Mouse (Mus musculus) lung, adult 2 months (tissue): Measurements from ENCODE around the gene Uggt1. TPM values are rescaled to one million over a fixed set of nuclear protein-coding genes. Genes with fewer than 3 reads are reported as not detected.

ENCODE experiments used
- DNase-seq: peaks from one replicate; pipeline ENCODE4 v3.0.0; 2022
- H3K4me1 ChIP-seq: fragments of 200-500 bp; 2 replicates; pipeline ENCODE4 v1.6.1; 2011; ENCODE audit warnings: low read length; ENCODE audit not compliant: control insufficient read depth, insufficient read depth
- H3K4me3 ChIP-seq: fragments of 200-500 bp; replicated peaks from 2 replicates; pipeline ENCODE3; 2011; ENCODE audit warnings: low read depth, mild to moderate bottlenecking, control low read depth, low read length; ENCODE audit errors: extremely low read depth
- CTCF ChIP-seq: fragments of 200-500 bp; IDR thresholded peaks from 2 replicates; pipeline ENCODE4 v1.5.1; 2011; ENCODE audit warnings: mild to moderate bottlenecking, low read length, control low read depth; ENCODE audit not compliant: insufficient read depth
- POLR2A ChIP-seq: fragments of 200-500 bp; IDR thresholded peaks from 2 replicates; pipeline ENCODE4 v1.6.1; 2011; ENCODE audit warnings: low read depth, mild to moderate bottlenecking, control low read depth, low read length, borderline replicate concordance; ENCODE audit errors: extremely low read depth
- WGBS: fragments of 180-500 bp; shearing (Covaris S2); methylation state at CpG from one replicate; pipeline ENCODE4 v1.1.7; 2018; 5-methylcytosine and 5-hydroxymethylcytosine counted together
- polyA plus RNA-seq: library from polyadenylated mRNA; depleted of rRNA; stranded (reverse); fragments of >200 nt; gene quantifications from 2 replicates; pipeline ENCODE4 v1.2.3, GENCODE M21; 2012

Uggt1 gene
- polyA plus RNA-seq, 1 experiment, result 18.0 TPM

DNA sequence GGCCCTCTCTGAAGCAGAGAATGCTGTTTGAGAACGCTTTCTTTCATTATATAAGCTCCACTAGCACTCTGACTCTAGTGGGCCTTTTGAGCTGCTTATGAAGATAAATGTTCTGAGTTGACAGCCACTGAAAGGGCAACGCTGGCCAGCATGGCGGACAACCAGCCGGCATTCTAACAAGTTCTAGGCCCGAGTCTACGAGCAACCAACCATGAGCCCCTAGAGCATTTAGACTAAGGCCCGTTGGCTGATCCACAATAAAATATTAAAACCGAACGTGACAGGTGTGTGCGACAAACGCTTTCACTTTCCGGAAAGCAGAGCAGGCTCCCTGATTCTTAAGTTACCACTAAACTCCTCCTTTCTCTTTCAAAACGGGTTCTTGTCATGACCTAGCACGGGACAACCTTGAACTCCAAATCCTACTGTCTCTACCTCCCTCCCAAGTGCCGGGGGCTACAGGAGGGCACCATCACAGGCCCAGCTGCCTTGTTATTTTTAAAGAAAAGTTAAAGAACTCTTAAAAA, 2.6 kb downstream of the Uggt1 start:
- TF ChIP-seq POLR2A (no peak), CTCF (no peak)
- no peak for DNase-seq
- no peak overlapping the region for H3K4me3 ChIP-seq
- WGBS, result 84% methylated on average over 15 of the region's 15 CpGs
- H3K4me1 ChIP-seq, result peaks cover 9% of the 10 kb centered on the region

- WGBS, result 74% methylated on average over 6 of the region's 6 CpGs
- H3K4me3 ChIP-seq, result no peak overlapping the region
- TF ChIP-seq CTCF (no peak), POLR2A (no peak)
Observed at GRCm38 (mm10) chr1:36240176-36240575, 4.3 kb downstream of the Uggt1 start.

GRCm38 (mm10) chr1:36239396-36239795, 5.1 kb downstream of the Uggt1 start:
- TF ChIP-seq CTCF, result no peak
- no peak for TF ChIP-seq POLR2A
- Histone ChIP-seq H3K4me1 (peaks cover 7% of the 10 kb centered on the region), H3K4me3 (no peak overlapping the region)
- no peak for DNase-seq
- 82% methylated on average over 10 of the region's 10 CpGs for WGBS

More at GRCm38 (mm10) chr1:36240176-36240575, 4.3 kb downstream of the Uggt1 start:
- H3K4me1 ChIP-seq, result peaks cover 9% of the 10 kb centered on the region
- no peak for DNase-seq

DNA sequence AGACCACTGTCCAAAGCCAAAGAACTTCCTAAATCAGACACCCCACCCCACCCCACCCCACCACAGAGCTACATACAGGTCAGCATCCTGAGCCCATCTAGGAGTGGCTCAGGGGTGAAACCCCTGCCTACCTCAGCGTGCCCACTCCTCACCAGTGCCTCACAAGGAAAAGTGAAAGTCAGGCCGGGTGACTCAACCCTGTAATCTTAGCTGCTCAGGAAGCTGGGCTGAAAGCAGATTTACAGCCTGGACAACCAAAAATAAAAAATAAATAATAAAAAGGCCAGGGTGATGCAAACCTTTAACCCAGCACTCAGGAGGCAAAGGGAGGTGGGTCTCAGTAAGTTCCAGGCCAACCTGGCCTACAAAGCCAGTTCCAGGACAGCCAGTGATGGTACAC, 8.7 kb downstream of the Uggt1 start:
- Histone ChIP-seq H3K4me3 (no peak overlapping the region), H3K4me1 (no peaks in the 10 kb centered on the region; the same call in 1 of the 2 replicates)
- WGBS, result 60% methylated on average over 2 of the region's 2 CpGs
- TF ChIP-seq CTCF, result no peak
- DNase-seq, result no peak

GRCm38 (mm10) chr1:36235057-36235639, 9.4 kb downstream of the Uggt1 start:
- TF ChIP-seq POLR2A (no peak), CTCF (no peak)
- DNase-seq, result no peak
- H3K4me1 ChIP-seq, result no peaks in the 10 kb centered on the region; the same call in 1 of the 2 replicates
- H3K4me3 ChIP-seq, result no peak overlapping the region
- WGBS, result 58% methylated on average over 9 of the region's 9 CpGs

DNA sequence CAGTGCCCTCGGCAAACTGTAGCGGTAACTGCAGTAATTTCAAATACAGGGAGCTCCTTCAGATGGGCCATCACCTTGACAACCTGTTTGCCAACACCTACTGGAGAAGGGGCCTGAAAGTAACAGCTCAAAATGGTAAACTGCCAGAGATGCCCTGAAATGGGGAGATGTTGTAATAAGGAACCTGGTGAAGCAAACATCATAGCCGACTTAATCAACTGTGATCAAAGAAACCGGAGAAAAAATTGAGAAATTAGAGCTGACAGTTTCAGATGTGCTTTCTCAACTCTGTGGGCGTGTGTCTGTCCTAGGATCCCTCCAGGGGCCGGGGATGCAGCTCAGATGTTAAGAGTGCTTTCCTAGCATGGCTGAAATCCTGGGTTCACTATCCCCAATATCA, 11.3 kb downstream of the Uggt1 start:
- no peak for TF ChIP-seq CTCF
- TF ChIP-seq POLR2A, result no peak
- Histone ChIP-seq H3K4me1 (no peaks in the 10 kb centered on the region; the same call in 1 of the 2 replicates), H3K4me3 (no peak overlapping the region)
- DNase-seq, result no peak
- WGBS, result 81% methylated on average over 6 of the region's 6 CpGs

DNA sequence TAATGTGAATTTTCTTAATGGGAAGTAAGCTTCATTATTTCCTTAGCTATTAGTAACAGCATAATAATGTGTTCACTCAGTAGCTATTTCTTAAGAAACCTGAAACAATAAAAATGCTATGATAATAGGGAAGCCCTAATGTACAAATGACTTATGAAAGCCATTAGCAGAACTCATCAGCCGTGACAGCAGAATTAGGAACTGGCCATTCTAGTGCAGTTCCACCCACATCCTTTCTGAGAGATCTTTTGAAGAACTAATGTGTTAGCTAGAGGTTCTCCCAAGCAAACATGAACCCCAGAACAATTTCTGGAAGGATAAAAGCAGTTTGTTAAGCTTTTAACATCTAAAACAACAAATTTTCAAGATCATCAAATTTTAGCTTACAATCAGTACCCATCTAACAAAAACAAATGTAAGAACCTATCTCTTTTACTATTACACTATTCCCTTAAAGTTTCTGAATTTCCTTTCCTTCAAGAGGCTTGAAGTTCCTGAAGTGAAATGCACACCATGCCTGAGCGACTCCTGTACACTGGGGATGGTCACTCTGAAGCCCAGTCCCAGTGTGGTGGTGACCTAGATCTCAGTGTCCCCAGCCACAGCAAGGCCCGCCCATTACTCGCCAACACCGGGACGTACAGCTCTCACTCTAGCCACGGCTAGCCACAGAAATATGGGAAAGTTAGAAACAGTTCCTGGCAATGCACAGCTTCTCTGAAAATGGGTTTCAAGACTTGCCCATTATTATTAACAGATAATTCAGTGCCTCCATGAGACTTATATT, 13.4 kb downstream of the Uggt1 start:
- WGBS, result 83% methylated on average over 7 of the region's 7 CpGs
- no peaks in the 10 kb centered on the region; the same call in 1 of the 2 replicates for H3K4me1 ChIP-seq
- no peak for DNase-seq
- no peak overlapping the region for H3K4me3 ChIP-seq
- TF ChIP-seq CTCF, result no peak
- TF ChIP-seq POLR2A, result no peak

- no peak for TF ChIP-seq CTCF
- WGBS, result 84% methylated on average over 9 of the region's 9 CpGs
- Histone ChIP-seq H3K4me3 (no peak overlapping the region), H3K4me1 (no peaks in the 10 kb centered on the region; the same call in 1 of the 2 replicates)
- DNase-seq, result no peak
Observed at GRCm38 (mm10) chr1:36228461-36228860, 16.1 kb downstream of the Uggt1 start.

DNA sequence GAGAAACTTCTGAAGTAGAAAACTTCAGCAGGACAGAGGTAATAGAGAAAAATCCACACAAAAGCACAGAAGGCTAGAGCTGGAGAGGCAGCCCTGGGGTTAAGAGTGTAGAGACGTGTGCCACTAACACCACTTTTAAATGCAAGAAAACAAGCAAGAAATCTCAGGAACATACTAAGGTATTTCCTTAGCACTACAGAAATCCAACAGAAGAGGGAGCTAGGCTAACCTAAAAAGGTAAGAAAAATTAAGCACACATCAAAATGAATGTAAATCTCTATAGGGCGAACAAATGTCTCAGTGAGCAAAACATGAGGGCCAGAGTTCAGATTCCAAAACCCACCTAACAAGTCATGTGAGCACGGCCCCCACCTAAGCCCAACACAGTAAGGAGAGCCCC, 19.9 kb downstream of the Uggt1 start:
- TF ChIP-seq CTCF, result no peak
- TF ChIP-seq POLR2A, result no peak
- WGBS, result 82% methylated on average over 3 of the region's 3 CpGs
- no peak for DNase-seq

DNA sequence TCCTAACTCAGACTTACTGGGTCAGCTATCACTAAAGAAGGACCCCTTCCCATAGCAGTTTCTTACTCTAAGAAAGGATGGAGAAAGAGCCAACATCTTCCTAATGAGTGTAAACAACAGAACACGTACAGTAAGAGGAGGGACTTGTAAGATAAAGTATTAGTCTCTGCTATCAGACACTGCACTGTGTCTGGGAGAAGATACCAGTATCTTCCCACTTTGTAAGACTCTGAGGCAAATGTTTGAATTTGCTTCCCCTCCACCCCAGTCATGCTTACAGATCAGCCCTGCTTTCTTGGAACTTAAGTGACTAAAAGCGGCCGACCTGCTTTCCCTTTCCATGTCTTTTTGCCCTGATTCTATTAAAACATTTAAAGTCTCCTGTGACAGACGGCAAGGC, 30.2 kb downstream of the Uggt1 start:
- H3K4me3 ChIP-seq, result no peak overlapping the region
- WGBS, result 86% methylated on average over 4 of the region's 4 CpGs
- H3K4me1 ChIP-seq, result no peaks in the 10 kb centered on the region
- no peak for DNase-seq
- no peak for TF ChIP-seq POLR2A
- no peak for TF ChIP-seq CTCF

More for the DNA sequence above, 19.9 kb downstream of the Uggt1 start:
- H3K4me1 ChIP-seq, result no peaks in the 10 kb centered on the region
- no peak overlapping the region for H3K4me3 ChIP-seq

GRCm38 (mm10) chr1:36201739-36202138, 42.8 kb downstream of the Uggt1 start:
- Histone ChIP-seq H3K4me3 (no peak overlapping the region), H3K4me1 (no peaks in the 10 kb centered on the region)
- WGBS, result 86% methylated on average over 12 of the region's 12 CpGs
- DNase-seq, result no peak
- no peak for TF ChIP-seq POLR2A
